Mouse (Mus musculus): Measurements from ENCODE around the gene Gm20696.

Gm20696 gene

GRCm38 (mm10) chr6:99515667-99516199 lies 150.9 kb downstream of the Gm20696 start:
- no peak for DNase-seq

- no peak for DNase-seq
These were observed 154.7 kb downstream of the Gm20696 start for GRCm38 (mm10) chr6:99511862-99512261.

- DNase-seq, result peak; percentile 83 to 92
These were observed 157.4 kb downstream of the Gm20696 start for GRCm38 (mm10) chr6:99509189-99509592.

GRCm38 (mm10) chr6:99506816-99507215 lies 159.8 kb downstream of the Gm20696 start:
- no peak for DNase-seq

- DNase-seq, result no peak
These were observed 162.9 kb downstream of the Gm20696 start for GRCm38 (mm10) chr6:99503741-99504140.

GRCm38 (mm10) chr6:99502727-99503126 lies 163.9 kb downstream of the Gm20696 start:
- no peak for DNase-seq

- no peak for DNase-seq
These were observed 164.3 kb downstream of the Gm20696 start for GRCm38 (mm10) chr6:99502314-99502713.

GRCm38 (mm10) chr6:99500570-99501270 lies 165.9 kb downstream of the Gm20696 start:
- no peak for DNase-seq

GRCm38 (mm10) chr6:99498082-99498481 lies 168.5 kb downstream of the Gm20696 start:
- no peak for DNase-seq

- no peak for DNase-seq
These were observed 170.5 kb downstream of the Gm20696 start for GRCm38 (mm10) chr6:99496114-99496513.

GRCm38 (mm10) chr6:99492937-99493336 lies 173.7 kb downstream of the Gm20696 start:
- DNase-seq, result no peak

GRCm38 (mm10) chr6:99491979-99492544 lies 174.5 kb downstream of the Gm20696 start:
- DNase-seq, result no peak

- no peak for DNase-seq
These were observed 175.5 kb downstream of the Gm20696 start for GRCm38 (mm10) chr6:99491146-99491545.

- no peak for DNase-seq
These were observed 176.5 kb downstream of the Gm20696 start for GRCm38 (mm10) chr6:99489900-99490648.

- no peak for DNase-seq
These were observed 177.2 kb downstream of the Gm20696 start for GRCm38 (mm10) chr6:99489423-99489822.

- peak; percentile 61 to 69 for DNase-seq
These were observed 180.5 kb downstream of the Gm20696 start for GRCm38 (mm10) chr6:99485884-99486640.

- DNase-seq, result peak; percentile 50 to 53
These were observed 181.2 kb downstream of the Gm20696 start for GRCm38 (mm10) chr6:99485217-99485883.

- no peak for DNase-seq
These were observed 181.7 kb downstream of the Gm20696 start for GRCm38 (mm10) chr6:99484884-99485216.

GRCm38 (mm10) chr6:99484197-99484725 lies 182.3 kb downstream of the Gm20696 start:
- DNase-seq, result no peak

GRCm38 (mm10) chr6:99483556-99483955 lies 183.0 kb downstream of the Gm20696 start:
- no peak for DNase-seq

GRCm38 (mm10) chr6:99481568-99481967 lies 185.0 kb downstream of the Gm20696 start:
- no peak for DNase-seq
